Mouse (Mus musculus) splenic B cell, adult 2 months (primary cell): ENCODE measurements around the gene Ush1g.

Experiments used
- DNase-seq: peaks from one replicate; pipeline ENCODE4 v3.0.0-alpha.2; 2011; ENCODE audit warnings: low read depth, low spot score
- H3K27me3 ChIP-seq: 2 replicates; pipeline ENCODE4 v1.6.1; 2012; ENCODE audit warnings: mild to moderate bottlenecking, low read length, moderate library complexity, mixed read lengths; ENCODE audit not compliant: control insufficient read depth, poor library complexity, insufficient read depth, severe bottlenecking
- H3K36me3 ChIP-seq: 2 replicates; pipeline ENCODE4 v1.6.1; 2012; ENCODE audit warnings: mild to moderate bottlenecking, low read length, moderate library complexity, mixed read lengths; ENCODE audit not compliant: control insufficient read depth, poor library complexity, insufficient read depth, severe bottlenecking

Ush1g gene

DNA sequence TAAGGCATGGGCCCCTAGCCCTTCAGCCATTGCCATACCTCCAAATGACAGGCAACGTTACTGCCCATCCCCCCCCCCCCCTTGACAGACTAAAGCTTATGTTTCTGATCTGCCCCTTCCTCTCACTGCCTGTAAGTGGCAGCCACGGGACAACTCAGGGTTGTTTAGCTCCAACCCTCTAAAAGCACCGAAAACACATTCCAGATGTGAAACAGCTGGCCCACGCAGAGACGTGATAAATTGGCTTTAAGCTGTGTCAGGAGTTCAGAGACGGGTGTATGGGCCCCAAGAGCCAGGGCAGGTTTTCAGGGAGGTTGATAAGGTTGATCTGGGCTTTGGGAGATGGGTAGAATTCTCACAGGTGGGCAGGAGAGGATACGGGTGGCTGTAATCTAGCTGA, 23.7 kb upstream of the Ush1g start:
- Histone ChIP-seq H3K36me3 (no peaks in the 10 kb centered on the region), H3K27me3 (no peaks in the 10 kb centered on the region)
- DNase-seq = no peak

GRCm38 (mm10) chr11:115344967-115345366, 23.1 kb upstream of the Ush1g start:
- DNase-seq = no peak
- H3K36me3 ChIP-seq = no peaks in the 10 kb centered on the region
- no peaks in the 10 kb centered on the region for H3K27me3 ChIP-seq

DNA sequence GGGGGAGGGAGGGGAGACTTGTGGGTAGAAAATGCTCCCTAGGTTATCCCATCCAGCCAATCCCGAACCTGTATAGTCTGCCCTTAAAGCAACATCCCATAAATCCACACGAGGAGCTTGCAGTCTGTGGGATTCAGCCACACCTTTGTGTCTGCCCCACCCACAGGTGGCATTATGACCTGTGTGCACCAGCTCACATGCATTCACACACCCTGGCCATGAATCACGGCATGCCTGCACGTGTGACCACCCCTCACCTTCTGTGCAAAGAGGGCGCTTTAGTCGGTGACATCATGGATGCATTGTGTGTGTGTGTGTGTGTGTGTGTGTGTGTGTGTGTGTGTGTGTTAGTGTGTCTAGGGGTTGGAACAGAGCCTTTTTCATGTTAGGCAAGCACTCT, 20.0 kb upstream of the Ush1g start:
- DNase-seq = no peak
- H3K27me3 ChIP-seq = no peaks in the 10 kb centered on the region
- no peaks in the 10 kb centered on the region for H3K36me3 ChIP-seq

DNA sequence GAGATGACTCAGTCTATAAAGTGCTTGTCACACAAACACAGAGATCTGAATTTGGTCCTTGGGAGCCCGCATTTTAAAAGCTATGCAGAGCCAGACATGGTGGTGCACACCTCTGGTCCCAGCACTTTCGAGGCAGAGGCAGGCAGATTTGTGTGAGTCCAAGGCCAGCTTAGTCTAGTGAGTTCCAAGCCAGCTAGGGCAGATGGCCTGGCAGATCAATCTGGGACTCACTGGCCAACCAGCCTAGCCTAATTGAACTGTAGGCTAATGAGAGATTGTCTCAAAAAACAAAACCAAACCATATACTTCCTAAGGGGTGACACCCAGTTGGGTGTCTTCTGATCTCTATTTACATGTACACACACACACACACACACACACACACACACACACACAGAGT, 19.4 kb upstream of the Ush1g start:
- H3K36me3 ChIP-seq = no peaks in the 10 kb centered on the region

GRCm38 (mm10) chr11:115337826-115338225, 16.0 kb upstream of the Ush1g start:
- no peak for DNase-seq
- Histone ChIP-seq H3K27me3 (no peaks in the 10 kb centered on the region), H3K36me3 (no peaks in the 10 kb centered on the region)

More for the DNA sequence above, 19.4 kb upstream of the Ush1g start:
- no peaks in the 10 kb centered on the region for H3K27me3 ChIP-seq
- no peak for DNase-seq

DNA sequence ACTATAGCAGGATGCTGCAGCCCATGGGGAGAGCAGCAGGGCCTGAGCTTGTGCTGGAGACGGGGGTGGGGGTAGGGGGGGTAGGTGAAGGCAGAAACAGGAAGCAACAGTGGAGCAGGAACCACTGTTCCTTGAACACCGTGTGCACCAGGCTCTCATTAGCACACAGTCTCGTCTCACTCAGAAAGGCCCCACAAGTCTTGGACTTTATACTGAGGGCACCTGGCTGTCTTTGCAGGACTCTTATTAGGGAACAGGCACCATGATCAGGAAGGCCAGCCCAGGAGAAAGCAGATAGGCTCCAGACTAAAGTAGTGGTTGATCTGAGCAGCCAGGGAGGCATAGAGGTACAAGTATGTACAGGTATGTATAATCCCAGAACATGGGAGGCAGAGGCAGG, 15.5 kb upstream of the Ush1g start:
- no peak for DNase-seq
- no peaks in the 10 kb centered on the region for H3K36me3 ChIP-seq
- H3K27me3 ChIP-seq = no peaks in the 10 kb centered on the region

DNA sequence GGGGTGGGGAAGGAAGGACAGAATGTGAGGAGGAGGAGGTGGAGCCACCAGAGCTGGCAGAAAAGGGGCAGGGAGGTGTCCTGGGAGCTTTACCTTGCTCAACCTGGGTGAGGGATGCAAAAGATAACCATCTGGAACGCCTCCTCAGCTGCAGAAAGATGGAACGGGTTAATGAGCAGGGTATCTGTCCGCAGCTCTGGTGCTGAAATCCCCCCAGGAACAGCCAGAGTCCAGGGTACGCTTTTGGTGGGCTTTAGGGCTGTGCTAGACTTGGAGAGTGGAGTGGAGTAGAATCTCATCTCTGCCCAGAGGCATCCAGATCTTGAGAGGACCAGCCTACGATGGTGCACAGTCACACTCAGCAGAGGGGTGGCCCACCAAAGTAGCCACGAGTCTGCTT, 14.3 kb upstream of the Ush1g start:
- H3K36me3 ChIP-seq = no peaks in the 10 kb centered on the region
- no peaks in the 10 kb centered on the region for H3K27me3 ChIP-seq
- no peak for DNase-seq

DNA sequence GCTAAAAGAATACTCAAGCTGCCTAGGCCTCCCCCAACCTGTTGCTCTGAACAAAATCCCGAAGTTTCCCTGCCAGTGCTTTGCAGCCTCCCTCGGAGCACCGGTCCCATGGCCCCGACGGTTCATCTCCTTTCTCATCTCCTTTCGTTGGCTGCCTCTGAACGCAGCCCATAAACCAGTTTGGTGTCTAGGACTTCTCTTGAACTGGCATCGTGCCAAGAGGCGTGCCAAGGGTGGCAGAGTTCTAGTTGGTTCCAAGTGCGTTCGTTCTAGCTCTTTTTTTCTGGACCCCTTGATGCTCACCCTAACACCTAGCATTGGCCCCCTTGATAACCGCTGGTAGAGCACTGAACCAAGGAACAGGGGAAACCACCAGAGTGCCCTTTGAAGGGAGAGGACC, 13.4 kb upstream of the Ush1g start:
- Histone ChIP-seq H3K27me3 (no peaks in the 10 kb centered on the region), H3K36me3 (no peaks in the 10 kb centered on the region)
- no peak for DNase-seq

- Histone ChIP-seq H3K36me3 (no peaks in the 10 kb centered on the region), H3K27me3 (no peaks in the 10 kb centered on the region)
- DNase-seq = no peak
Observed at GRCm38 (mm10) chr11:115334531-115334930, 12.7 kb upstream of the Ush1g start, which contains the start of gene Otop3. TSS of gene Otop3 (plus strand) at chr11:115334731.

DNA sequence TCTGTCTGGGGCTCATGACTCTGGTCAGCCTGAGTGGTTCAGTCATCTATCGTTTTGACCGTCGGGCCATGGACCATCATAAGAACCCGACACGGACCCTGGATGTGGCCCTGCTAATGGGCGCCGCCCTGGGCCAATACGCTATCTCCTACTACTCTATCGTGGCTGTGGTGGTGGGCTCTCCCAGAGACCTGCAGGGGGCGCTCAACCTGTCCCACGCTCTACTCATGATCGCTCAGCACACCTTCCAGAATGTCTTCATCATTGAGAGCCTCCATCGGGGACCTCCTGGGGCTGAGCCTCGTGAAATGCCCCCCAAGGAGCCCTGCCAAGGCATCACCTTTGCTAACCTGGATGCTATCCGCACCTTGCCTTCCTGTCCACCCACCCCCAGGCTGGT, 7.5 kb upstream of the Ush1g start:
- Histone ChIP-seq H3K27me3 (no peaks in the 10 kb centered on the region), H3K36me3 (no peaks in the 10 kb centered on the region)
- no peak for DNase-seq

DNA sequence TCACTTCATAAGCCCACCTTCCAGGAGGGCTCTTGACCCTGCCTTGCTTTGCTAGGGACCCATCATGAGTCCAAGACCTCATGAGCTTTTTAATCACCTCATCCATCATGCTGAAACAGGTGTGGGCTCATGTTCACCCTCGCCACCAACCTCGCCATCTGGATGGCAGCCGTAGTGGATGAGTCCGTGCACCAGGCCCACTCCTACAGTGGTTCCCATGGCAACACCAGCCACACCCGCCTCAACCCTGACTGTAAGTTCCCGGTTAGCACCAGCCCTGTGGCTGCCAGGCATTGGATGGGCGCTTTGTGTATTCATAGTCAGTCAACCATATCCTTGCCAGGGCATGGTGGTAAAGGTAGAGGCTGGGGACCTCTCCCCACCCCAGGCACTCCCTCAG, 4.9 kb upstream of the Ush1g start:
- DNase-seq = no peak
- no peaks in the 10 kb centered on the region for H3K27me3 ChIP-seq
- H3K36me3 ChIP-seq = no peaks in the 10 kb centered on the region

DNA sequence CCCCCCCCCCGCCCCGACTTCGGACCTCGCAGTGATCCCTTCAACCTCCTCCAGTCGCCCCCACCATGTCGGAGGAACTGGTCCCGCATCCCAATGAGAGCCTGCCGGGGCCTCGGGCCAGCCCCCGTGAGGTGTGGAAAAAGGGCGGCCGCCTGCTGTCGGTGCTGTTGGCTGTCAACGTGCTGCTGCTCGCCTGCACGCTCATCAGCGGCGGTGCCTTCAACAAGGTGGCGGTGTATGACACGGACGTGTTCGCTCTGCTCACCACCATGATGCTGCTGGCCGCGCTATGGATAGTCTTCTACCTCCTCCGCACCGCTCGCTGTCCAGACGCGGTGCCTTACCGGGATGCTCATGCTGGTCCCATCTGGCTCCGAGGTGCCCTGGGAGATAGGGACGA, 1.5 kb upstream of the Ush1g start:
- Histone ChIP-seq H3K36me3 (no peaks in the 10 kb centered on the region), H3K27me3 (no peaks in the 10 kb centered on the region)
- DNase-seq = no peak

GRCm38 (mm10) chr11:115319704-115320383, 2.0 kb downstream of the Ush1g start:
- Histone ChIP-seq H3K36me3 (no peaks in the 10 kb centered on the region), H3K27me3 (no peaks in the 10 kb centered on the region)
- no peak for DNase-seq

DNA sequence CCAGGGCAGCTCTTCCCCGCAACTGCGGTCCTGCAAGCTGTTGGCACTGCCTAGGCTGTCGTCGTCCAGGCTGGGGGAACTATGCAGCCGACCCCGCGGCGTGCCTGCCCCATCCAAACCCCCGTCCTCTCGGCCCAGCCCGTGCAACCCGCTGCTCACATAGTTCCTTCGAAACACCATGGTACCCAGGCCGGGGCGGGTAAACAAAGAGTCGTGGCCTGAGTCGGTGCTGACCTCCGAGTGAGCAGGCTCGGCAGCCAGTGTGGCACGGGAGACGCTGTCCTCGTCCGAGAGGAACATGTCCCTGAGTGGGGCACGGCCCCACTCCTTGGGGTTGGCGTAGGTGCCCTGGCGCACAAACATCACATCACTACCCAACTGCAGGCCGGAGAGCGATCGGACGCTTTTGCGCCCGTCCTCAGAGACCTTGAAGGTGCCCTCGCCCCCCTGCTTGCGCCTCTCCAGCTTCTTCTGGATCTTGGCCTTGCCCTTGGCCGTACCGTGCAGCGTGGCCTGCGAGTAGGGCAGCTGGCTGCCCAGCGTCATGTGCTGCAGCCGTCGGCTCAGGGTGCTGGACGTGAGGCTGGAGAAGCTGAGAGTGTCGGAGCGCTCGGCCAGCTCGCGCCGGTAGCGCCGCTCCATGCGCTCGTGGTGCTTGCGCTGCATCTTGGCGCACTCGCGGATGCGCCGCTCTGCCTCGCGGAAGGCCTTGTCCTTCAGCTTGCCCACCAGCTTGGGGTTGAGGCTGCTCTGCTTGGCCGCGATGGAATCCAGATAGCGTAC, 3.4 kb downstream of the Ush1g start:
- no peak for DNase-seq
- H3K36me3 ChIP-seq = no peaks in the 10 kb centered on the region
- H3K27me3 ChIP-seq = no peaks in the 10 kb centered on the region

GRCm38 (mm10) chr11:115317204-115317603, 4.6 kb downstream of the Ush1g start:
- Histone ChIP-seq H3K27me3 (no peaks in the 10 kb centered on the region), H3K36me3 (no peaks in the 10 kb centered on the region)
- no peak for DNase-seq
